Mouse (Mus musculus) hindbrain, postnatal 0 days (tissue): ENCODE data around the gene Acot2. TPM values are rescaled to one million over a fixed set of nuclear protein-coding genes. Genes with fewer than 3 reads are reported as not detected.
"Not testable (repeated sequence)": the region's sequence is repeated elsewhere in the genome, so short reads cannot be mapped to it uniquely, and the experiment has no call there.

Experiments
- ATAC-seq: fragments of 200-750 bp; cut with Nextera tagmentation; 2 replicates; pipeline ENCODE4 v1.8.0; 2017; ENCODE audit warnings: mild to moderate bottlenecking, moderate TSS enrichment, moderate library complexity
- DNase-seq: peaks from one replicate; pipeline ENCODE4 v3.0.0-alpha.2; 2015; ENCODE audit warnings: low spot score
- H3K27ac ChIP-seq: fragments of 300-500 bp; sonication (generic); 2 replicates; pipeline ENCODE4 v1.5.1; 2014; ENCODE audit warnings: mild to moderate bottlenecking
- H3K27me3 ChIP-seq: fragments of 300-500 bp; sonication (generic); 2 replicates; pipeline ENCODE4 v1.6.1; 2014; ENCODE audit warnings: low read length, mixed read lengths; ENCODE audit not compliant: insufficient read depth
- H3K36me3 ChIP-seq: fragments of 300-500 bp; sonication (generic); 2 replicates; pipeline ENCODE4 v1.6.1; 2014; ENCODE audit warnings: low read length, mixed read lengths; ENCODE audit not compliant: insufficient read depth
- H3K4me1 ChIP-seq: fragments of 300-500 bp; sonication (generic); 2 replicates; pipeline ENCODE4 v1.6.1; 2014; ENCODE audit warnings: antibody characterized with exemption, low read length, mixed read lengths; ENCODE audit not compliant: insufficient read depth
- H3K4me2 ChIP-seq: fragments of 300-500 bp; sonication (generic); 2 replicates; pipeline ENCODE4 v1.6.1; 2014; ENCODE audit warnings: low read depth, mild to moderate bottlenecking, low read length, moderate library complexity, mixed read lengths
- H3K4me3 ChIP-seq: fragments of 300-500 bp; sonication (generic); 2 replicates; pipeline ENCODE4 v1.5.1; 2014; ENCODE audit warnings: low read length
- H3K9ac ChIP-seq: fragments of 300-500 bp; sonication (generic); replicated peaks from 2 replicates; pipeline ENCODE4 v1.6.1; 2014; ENCODE audit warnings: mild to moderate bottlenecking, low read length, moderate library complexity, mixed read lengths
- H3K9me3 ChIP-seq: fragments of 300-500 bp; sonication (generic); 2 replicates; pipeline ENCODE4 v1.6.1; 2016; ENCODE audit warnings: low read length, mixed read lengths
- CTCF ChIP-seq: IDR thresholded peaks from 2 replicates; pipeline ENCODE4 v1.5.1; 2016; ENCODE audit warnings: antibody characterized with exemption, control low read depth, low read depth
- WGBS: fragments of 180-500 bp; shearing (Covaris S2); extraction: QIAGEN DNeasy Blood & Tissue Kit; methylation state at CpG from one replicate; pipeline ENCODE4 v1.1.7; 2014; 5-methylcytosine and 5-hydroxymethylcytosine counted together
- polyA plus RNA-seq: library from polyadenylated mRNA; unstranded; fragments of >200 nt; fragmentation: Nextera tagmentation; extraction: Ambion mirVana; gene quantifications from 2 replicates; pipeline ENCODE4 v1.2.1, GENCODE M21; 2015
- total RNA-seq: library from RNA; depleted of rRNA; stranded (reverse); fragments of >200 nt; gene quantifications from 2 replicates; pipeline ENCODE4 v1.2.3, GENCODE M21; 2014

Acot2 gene
- total and polyA plus RNA-seq, 2 experiments from 2014 or later, result 18.6 to 31.2 TPM

GRCm38 (mm10) chr12:84023052-84023745 is 35.5 kb downstream of the Acot2 start:
- 87% methylated on average over 9 of the region's 9 CpGs for WGBS
- no peaks in the 10 kb centered on the region for H3K9me3 ChIP-seq
- DNase-seq (no peak), ATAC-seq (no peak)
- H3K36me3 ChIP-seq, result no peaks in the 10 kb centered on the region
- no peak overlapping the region for H3K4me2 ChIP-seq
- H3K27ac ChIP-seq, result no peak overlapping the region
- TF ChIP-seq CTCF, result no peak
- H3K27me3 ChIP-seq, result no peaks in the 10 kb centered on the region
- H3K9ac ChIP-seq, result no peak overlapping the region
- no peak overlapping the region for H3K4me3 ChIP-seq
- no peaks in the 10 kb centered on the region for H3K4me1 ChIP-seq

DNA sequence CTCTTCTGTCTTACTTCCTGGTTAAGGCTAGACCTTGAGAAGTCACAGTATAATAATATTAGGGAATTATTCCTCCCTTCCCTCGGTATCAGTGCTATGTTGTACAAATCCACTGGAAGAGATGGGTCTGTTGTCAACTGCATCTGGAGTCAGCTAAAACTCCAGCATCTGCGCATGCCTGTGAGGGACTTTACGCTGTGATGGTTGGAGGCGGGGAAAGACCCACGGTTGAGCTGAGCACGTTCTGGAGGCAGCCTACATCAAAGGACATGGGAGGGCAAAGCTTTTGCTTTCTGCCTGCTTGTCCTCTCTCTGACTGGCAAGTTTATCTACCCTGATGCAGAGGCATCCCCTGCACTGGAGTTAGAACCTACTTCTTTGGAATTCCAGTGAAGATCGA is 38.2 kb downstream of the Acot2 start:
- ATAC-seq, result no peak
- WGBS, result 86% methylated on average over 7 of the region's 7 CpGs
- H3K36me3 ChIP-seq, result no peaks in the 10 kb centered on the region

DNA sequence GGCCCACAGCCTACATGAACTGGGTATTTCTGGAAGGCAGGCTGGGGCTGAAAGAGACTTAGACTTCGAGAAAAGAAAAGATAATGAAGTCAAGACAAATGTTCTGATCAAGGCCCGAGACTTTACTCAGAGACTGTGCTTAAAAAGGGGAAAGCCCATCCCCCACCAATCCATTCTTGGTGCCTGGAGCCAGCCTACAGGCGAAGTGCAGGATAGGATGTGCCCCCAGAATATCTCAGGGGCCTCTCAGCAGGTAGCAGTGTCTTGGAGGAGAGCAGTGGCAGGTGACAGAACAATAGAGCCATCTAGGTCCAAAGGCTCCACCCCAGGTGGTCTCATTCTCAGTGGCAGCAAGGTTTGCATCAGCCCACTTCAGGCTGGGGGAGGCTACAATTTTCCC is 40.7 kb downstream of the Acot2 start:
- H3K27me3 ChIP-seq, ATAC-seq: not testable (repeated sequence)
- WGBS, result 43% methylated on average over 3 of the region's 3 CpGs

More for the DNA sequence above, 38.2 kb downstream of the Acot2 start:
- Histone ChIP-seq H3K27ac (no peak overlapping the region), H3K9ac (no peak overlapping the region), H3K27me3 (no peaks in the 10 kb centered on the region), H3K4me1 (no peaks in the 10 kb centered on the region), H3K4me2 (no peak overlapping the region), H3K4me3 (no peak overlapping the region), H3K9me3 (no peaks in the 10 kb centered on the region)
- TF ChIP-seq CTCF, result no peak
- no peak for DNase-seq

DNA sequence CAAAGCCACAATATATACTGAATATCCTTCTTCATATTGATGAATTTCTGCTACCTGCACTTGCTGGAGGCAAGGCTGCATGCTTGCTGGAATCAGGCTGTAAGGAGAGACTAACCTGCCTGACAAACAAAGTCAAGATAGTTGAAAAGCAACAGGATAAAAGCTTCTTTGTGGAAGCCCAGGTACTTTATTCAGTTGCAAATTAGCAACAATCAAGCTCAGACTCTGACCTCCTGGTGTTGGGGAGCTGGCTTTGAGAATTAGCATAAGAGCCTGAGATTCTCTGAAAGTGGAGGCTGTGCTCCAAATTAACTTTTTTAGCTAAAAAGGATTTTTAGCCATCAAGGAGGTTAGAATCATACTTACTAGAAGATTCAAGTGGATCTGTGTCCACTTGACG is 41.4 kb downstream of the Acot2 start:
- H3K27ac ChIP-seq, H3K9ac ChIP-seq, H3K9me3 ChIP-seq, H3K4me2 ChIP-seq, H3K4me1 ChIP-seq, H3K4me3 ChIP-seq, DNase-seq, H3K36me3 ChIP-seq, ATAC-seq, H3K27me3 ChIP-seq: not testable (repeated sequence)
- 91% methylated on average over 1 of the region's 1 CpGs for whole genome bisulfite sequencing

More for the DNA sequence above, 40.7 kb downstream of the Acot2 start:
- H3K9me3 ChIP-seq, H3K4me1 ChIP-seq, H3K4me3 ChIP-seq, H3K36me3 ChIP-seq, H3K27ac ChIP-seq, H3K9ac ChIP-seq, DNase-seq, H3K4me2 ChIP-seq: not testable (repeated sequence)

- Histone ChIP-seq H3K36me3 (no peaks in the 10 kb centered on the region), H3K27me3 (no peaks in the 10 kb centered on the region), H3K9me3 (no peaks in the 10 kb centered on the region), H3K27ac (no peak overlapping the region), H3K4me1 (no peaks in the 10 kb centered on the region), H3K9ac (no peak overlapping the region), H3K4me2 (no peak overlapping the region), H3K4me3 (no peak overlapping the region)
- peak; percentile 82 for DNase-seq
- peak; percentile 88 for TF ChIP-seq CTCF
- WGBS, result 67% methylated on average over 4 of the region's 4 CpGs
- ATAC-seq, result 0 out of 2 replicates have a peak, but pooled peaks have one; percentile 59
These were observed 43.1 kb downstream of the Acot2 start for GRCm38 (mm10) chr12:84030659-84031332.

DNA sequence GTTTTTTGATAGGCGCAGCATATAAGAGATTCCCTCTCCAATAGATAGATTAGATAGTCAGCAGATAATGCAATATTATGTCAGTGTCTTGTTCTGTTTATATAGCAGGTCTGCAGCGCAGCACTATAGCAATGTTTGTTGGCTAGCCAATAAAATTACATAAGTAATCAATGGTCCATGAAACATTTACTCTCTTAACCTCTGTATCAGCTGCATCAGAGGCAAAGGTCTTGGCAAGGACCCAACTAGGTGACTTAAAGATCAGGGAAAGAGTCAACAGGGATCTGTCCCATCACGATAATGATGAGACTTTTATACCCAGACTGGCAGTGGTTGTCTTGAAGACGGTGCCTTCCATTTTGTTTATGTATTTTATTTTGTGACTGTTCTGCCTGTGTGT is 45.2 kb downstream of the Acot2 start:
- Histone ChIP-seq H3K4me1 (no peaks in the 10 kb centered on the region), H3K36me3 (no peaks in the 10 kb centered on the region)

GRCm38 (mm10) chr12:84033302-84033701 is 45.6 kb downstream of the Acot2 start:
- H3K4me2 ChIP-seq, H3K36me3 ChIP-seq, H3K9ac ChIP-seq, H3K27ac ChIP-seq, H3K4me3 ChIP-seq, H3K9me3 ChIP-seq, H3K27me3 ChIP-seq, DNase-seq, H3K4me1 ChIP-seq, ATAC-seq: not testable (repeated sequence)
- 90% methylated on average over 2 of the region's 2 CpGs for WGBS

More for the DNA sequence above, 45.2 kb downstream of the Acot2 start:
- ATAC-seq (no peak), DNase-seq (no peak)
- no peak overlapping the region for H3K27ac ChIP-seq
- 91% methylated on average over 4 of the region's 4 CpGs for WGBS
- H3K9me3 ChIP-seq, result no peaks in the 10 kb centered on the region
- no peak overlapping the region for H3K4me3 ChIP-seq
- no peaks in the 10 kb centered on the region for H3K27me3 ChIP-seq
- H3K4me2 ChIP-seq, result no peak overlapping the region
- H3K9ac ChIP-seq, result no peak overlapping the region
- TF ChIP-seq CTCF, result no peak
